Mouse (Mus musculus) ES-Bruce4 (cell line): ENCODE data around the gene Hemgn.

Source experiments
- CTCF ChIP-seq: IDR thresholded peaks from one replicate; pipeline ENCODE4 v1.8.1; 2011; ENCODE audit warnings: low read depth, low read length
- POLR2A ChIP-seq: IDR thresholded peaks from one replicate; pipeline ENCODE4 v1.8.1; 2011; ENCODE audit warnings: low read length; ENCODE audit not compliant: insufficient read depth

GRCm38 (mm10) chr4:46451240-46451757 lies 38.0 kb upstream of the Hemgn start:
- TF ChIP-seq CTCF = no peak
- TF ChIP-seq POLR2A = no peak
